13 mouse cellular contexts compared by ENCODE assay signal in genomic region chr16:75663871-75664270, GRCm38 (mm10).
"Had no signal": no experiment of that assay in that cellular context is flagged by ENCODE, and none has a peak within 500 bp of the region (broad histone marks: within the 10 kb centered on the region; RNA-seq: fewer than 3 reads in every experiment).

No protein-coding gene starts in this region.

- H3K9ac ChIP-seq: lung, embryonic 14.5 days; midbrain, embryonic 13.5 days; midbrain, embryonic 15.5 days; neural tube, embryonic 12.5 days; stomach, embryonic 15.5 days had no signal

- H3K4me3 ChIP-seq: midbrain, embryonic 10.5 days; midbrain, embryonic 13.5 days; midbrain, embryonic 15.5 days; neural tube, embryonic 12.5 days; stomach, embryonic 15.5 days had no signal

- H3K9me3 ChIP-seq: midbrain, embryonic 10.5 days; midbrain, embryonic 13.5 days; midbrain, embryonic 15.5 days; neural tube, embryonic 12.5 days; stomach, embryonic 15.5 days had no signal

- H3K27me3 ChIP-seq: midbrain, embryonic 13.5 days; midbrain, embryonic 15.5 days; neural tube, embryonic 12.5 days; stomach, embryonic 15.5 days had no signal

- H3K36me3 ChIP-seq: midbrain, embryonic 10.5 days; midbrain, embryonic 13.5 days; midbrain, embryonic 15.5 days; neural tube, embryonic 12.5 days; stomach, embryonic 15.5 days had no signal

- H3K4me1 ChIP-seq: midbrain, embryonic 10.5 days; midbrain, embryonic 13.5 days; midbrain, embryonic 15.5 days; neural tube, embryonic 12.5 days; stomach, embryonic 15.5 days had no signal

- DNase-seq: lung, embryonic 14.5 days; lung, postnatal 10 days; lung, postnatal 4 days; right cerebral cortex, postnatal 14 days; thymus, adult 2 months; thymus, postnatal 25 days; thymus, postnatal 4 days had no signal

- ATAC-seq: midbrain, embryonic 13.5 days; midbrain, embryonic 15.5 days had no signal

- H3K4me2 ChIP-seq: lung, embryonic 14.5 days; midbrain, embryonic 13.5 days; midbrain, embryonic 15.5 days; neural tube, embryonic 12.5 days; stomach, embryonic 15.5 days had no signal

- H3K27ac ChIP-seq: midbrain, embryonic 10.5 days; midbrain, embryonic 13.5 days; midbrain, embryonic 15.5 days; neural tube, embryonic 12.5 days; stomach, embryonic 15.5 days; stomach, postnatal 0 days had no signal
